In the genomic region with DNA sequence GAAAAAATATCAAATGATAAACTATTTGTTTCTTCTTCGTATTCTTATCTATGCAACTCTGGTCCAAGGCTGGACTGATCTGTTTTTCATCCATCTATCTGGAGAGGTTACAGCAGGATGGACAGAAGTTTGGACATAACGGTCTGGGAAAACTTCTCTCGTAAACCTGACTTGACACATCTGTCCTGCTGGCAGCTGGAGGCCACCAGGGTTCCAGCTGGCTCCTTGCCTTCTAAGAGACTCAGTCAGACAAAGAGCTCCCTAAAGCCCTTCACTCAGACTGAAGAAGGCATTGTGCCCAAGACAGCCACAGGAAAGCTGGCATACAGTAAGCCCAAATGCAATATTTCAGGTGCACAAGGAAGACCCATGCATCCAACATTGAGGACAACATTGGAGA, we compare ENCODE assay signal across 10 mouse cellular contexts. TPM values are rescaled to one million over a fixed set of nuclear protein-coding genes. Genes with fewer than 3 reads are reported as not detected.
DNase-seq lines count a peak whose midpoint lies in the region; ATAC-seq lines count a peak whose summit lies in the region.
"Had no signal": no experiment of that assay in that cellular context is flagged by ENCODE, and none has a peak within 500 bp of the region (broad histone marks: within the 10 kb centered on the region; RNA-seq: fewer than 3 reads in every experiment).

No protein-coding gene starts in this region.

- H3K27me3 ChIP-seq in lung, embryonic 16.5 days (ENCODE audit: control insufficient read depth, insufficient read depth, low read depth, low read length), result no peaks in the 10 kb centered on the region
- H3K27me3 ChIP-seq in forebrain, embryonic 16.5 days (replicated peaks; ENCODE audit: control insufficient read depth, insufficient read depth, low read length), result no peaks in the 10 kb centered on the region
- H3K27me3 ChIP-seq: embryonic facial prominence, embryonic 12.5 days; limb, embryonic 12.5 days had no signal

- no peaks in the 10 kb centered on the region for H3K4me1 ChIP-seq in lung, embryonic 16.5 days (replicated peaks; ENCODE audit: control insufficient read depth, insufficient read depth, low read length)
- H3K4me1 ChIP-seq in forebrain, embryonic 16.5 days (replicated peaks; ENCODE audit: control insufficient read depth, insufficient read depth, low read length), result no peaks in the 10 kb centered on the region
- H3K4me1 ChIP-seq: embryonic facial prominence, embryonic 12.5 days; limb, embryonic 12.5 days had no signal

- no peak overlapping the region for H3K9ac ChIP-seq in lung, embryonic 16.5 days (ENCODE audit: low read length)
- H3K9ac ChIP-seq in forebrain, embryonic 16.5 days (replicated peaks; ENCODE audit: low read depth, low read length), result no peak overlapping the region
- H3K9ac ChIP-seq: embryonic facial prominence, embryonic 12.5 days; limb, embryonic 12.5 days had no signal

- DNase-seq in adrenal gland, postnatal 25 days, result peak; percentile 6
- no peak for DNase-seq in adrenal gland, adult 2 months
- DNase-seq in urinary bladder, postnatal 14 days (ENCODE audit: low spot score), result peak; percentile 72
- DNase-seq in urinary bladder, adult 2 months (ENCODE audit: low spot score), result no peak
- no peak for DNase-seq in adrenal gland, adult 8-10 months
- DNase-seq in retina, postnatal 1 day, result no peak

- peak; percentile 26; the same call in 1 of the 2 replicates for ATAC-seq in lung, embryonic 16.5 days (ENCODE audit: low read depth)
- no peak for ATAC-seq in forebrain, embryonic 16.5 days

- H3K9me3 ChIP-seq in lung, embryonic 16.5 days (ENCODE audit: control insufficient read depth, low read length), result no peaks in the 10 kb centered on the region
- no peaks in the 10 kb centered on the region for H3K9me3 ChIP-seq in forebrain, embryonic 16.5 days (ENCODE audit: control insufficient read depth, low read length)
- H3K9me3 ChIP-seq: embryonic facial prominence, embryonic 12.5 days; limb, embryonic 12.5 days had no signal

- no peaks in the 10 kb centered on the region for H3K36me3 ChIP-seq in lung, embryonic 16.5 days (ENCODE audit: control insufficient read depth, insufficient read depth, low read length)
- no peaks in the 10 kb centered on the region for H3K36me3 ChIP-seq in forebrain, embryonic 16.5 days (ENCODE audit: control insufficient read depth, insufficient read depth)
- H3K36me3 ChIP-seq: embryonic facial prominence, embryonic 12.5 days; limb, embryonic 12.5 days had no signal

- 44% methylated on average over 3 of the region's 3 CpGs for WGBS in lung, embryonic 16.5 days
- 86% methylated on average over 3 of the region's 3 CpGs for WGBS in forebrain, embryonic 16.5 days

- no peak overlapping the region for H3K4me3 ChIP-seq in lung, embryonic 16.5 days (ENCODE audit: low read length)
- no peak overlapping the region for H3K4me3 ChIP-seq in forebrain, embryonic 16.5 days (replicated peaks; ENCODE audit: low read length)
- H3K4me3 ChIP-seq: embryonic facial prominence, embryonic 12.5 days; limb, embryonic 12.5 days had no signal

- no peak overlapping the region for H3K27ac ChIP-seq in lung, embryonic 16.5 days (ENCODE audit: low read length)
- H3K27ac ChIP-seq in forebrain, embryonic 16.5 days (ENCODE audit: low read length), result no peak overlapping the region
- H3K27ac ChIP-seq: embryonic facial prominence, embryonic 12.5 days; limb, embryonic 12.5 days had no signal

- no peak overlapping the region for H3K4me2 ChIP-seq in lung, embryonic 16.5 days (ENCODE audit: low read depth, low read length)
- no peak overlapping the region for H3K4me2 ChIP-seq in forebrain, embryonic 16.5 days (ENCODE audit: low read length)
- H3K4me2 ChIP-seq: embryonic facial prominence, embryonic 12.5 days; limb, embryonic 12.5 days had no signal

RNA-seq across cellular contexts. Expression of gene Ngf, which starts 24.2 kb away (rescaled TPM):
- 1.5 and 1.7 TPM in 2 replicates for total RNA-seq in adrenal gland, postnatal 25 days (2021)
- total RNA-seq in adrenal gland, adult 2 months (2021), result 1 to 10 TPM; 2.0 to 4.3 TPM
- polyA plus RNA-seq in adrenal gland, adult 2 months (2012; rRNA removed), result 3.2 and 3.7 TPM in 2 replicates
- 7.7 and 10.1 TPM in 2 replicates for polyA plus RNA-seq in urinary bladder, adult 2 months (2012; rRNA removed)
- polyA plus RNA-seq in lung, embryonic 16.5 days (2015; fragmentation: Nextera tagmentation; extraction: Ambion mirVana), result 0.82 and 1.3 TPM in 2 replicates
- 0.82 and 1.1 TPM in 2 replicates for polyA plus RNA-seq in forebrain, embryonic 16.5 days (2015; fragmentation: Nextera tagmentation; extraction: Ambion mirVana)
- total RNA-seq in adrenal gland, adult 8-10 months (2022), result 1 to 10 TPM; 1.6 to 4.2 (median 3.5) TPM

Comparison
In these comparisons a context has a peak if more than half of its experiments do, and no peak if none do; other contexts are left out.
1. DNase-seq: peak in adrenal gland, postnatal 25 days (single experiment) and urinary bladder, postnatal 14 days (single experiment); none in adrenal gland, adult 2 months (single experiment), urinary bladder, adult 2 months (single experiment), adrenal gland, adult 8-10 months (single experiment) and retina, postnatal 1 day (single experiment).